Mouse (Mus musculus) B cell, adult 62 days (primary cell): Measurements from ENCODE around the gene Ssr3. TPM values are rescaled to one million over a fixed set of nuclear protein-coding genes. Genes with fewer than 3 reads are reported as not detected.

Experiments used
- total RNA-seq: library from RNA; stranded (reverse); gene quantifications from 4 replicates; pipeline ENCODE4 v1.2.4, GENCODE M21; 2023

Gene Ssr3
- total RNA-seq = 58.1 to 67.7 TPM (median 61.2 TPM) in 4 replicates

GRCm38 (mm10) chr3:65392421-65392817 is at the start of gene Ssr3:
Gene Ssr3 (minus strand): TSS chr3:65392623.

Other genes with a start within 250 kb of the Ssr3 start
- gene Tiparp, start 135.8 kb upstream of the Ssr3 start, total RNA-seq = 71.0 to 78.8 TPM (median 77.8 TPM) in 4 replicates